Mouse (Mus musculus): Measurements from ENCODE around the gene Wapl.

- TF ChIP-seq CTCF (IDR thresholded peaks at IDR 0.05; ENCODE audit: insufficient read depth, low read depth, low read length) (no peak), POLR2A (IDR thresholded peaks at IDR 0.05; ENCODE audit: insufficient read depth, low read depth, low read length) (no peak)
Measured at GRCm38 (mm10) chr14:34697376-34697775, 23.6 kb downstream of the Wapl start.

Data from olfactory bulb, adult 2 months (tissue).